Mouse (Mus musculus): Measurements from ENCODE around the gene Hemgn.

The Hemgn gene

GRCm38 (mm10) chr4:46359539-46360253 is 53.6 kb downstream of the Hemgn start:
- no peak for DNase-seq (ENCODE audit: extremely low read depth, insufficient read length, low spot score)

DNA sequence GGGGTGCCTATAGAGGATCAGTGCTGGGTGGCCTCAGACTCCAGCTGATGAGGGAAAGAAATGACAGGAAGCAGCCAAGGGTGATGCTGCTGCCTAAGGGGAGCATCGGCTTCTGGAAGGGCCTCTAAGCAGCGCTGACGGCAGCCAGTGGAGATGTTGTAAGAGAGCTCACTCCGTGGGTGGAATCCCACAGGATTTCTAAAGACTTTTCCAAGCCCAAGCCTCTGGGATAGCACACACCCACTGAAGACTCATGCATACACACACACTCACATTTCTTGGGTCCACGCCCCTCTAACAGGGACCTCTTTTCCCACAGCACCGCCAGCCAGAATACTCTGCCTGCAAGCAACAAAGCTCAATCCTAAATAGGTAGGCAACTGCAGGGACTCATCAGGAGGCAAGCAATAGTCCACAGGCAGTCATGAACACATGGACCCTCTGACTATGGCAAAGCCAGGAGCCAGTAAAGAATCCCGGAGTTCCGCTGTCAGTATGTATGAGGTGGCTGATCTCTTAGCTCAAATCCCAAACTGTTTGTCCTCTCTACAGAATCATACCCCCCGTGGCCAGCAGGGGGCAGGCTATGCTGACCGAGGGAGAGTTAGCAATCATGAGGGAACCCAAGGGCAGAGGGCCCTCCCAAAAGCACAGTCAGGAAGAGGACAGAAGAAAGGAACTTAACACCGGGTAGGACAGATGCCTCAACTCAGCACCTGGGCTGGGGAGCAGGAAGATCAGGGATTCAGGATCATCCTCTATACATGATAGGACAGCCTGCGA is 56.8 kb downstream of the Hemgn start:
- DNase-seq (ENCODE audit: extremely low read depth, insufficient read length, low spot score): no peak

DNA sequence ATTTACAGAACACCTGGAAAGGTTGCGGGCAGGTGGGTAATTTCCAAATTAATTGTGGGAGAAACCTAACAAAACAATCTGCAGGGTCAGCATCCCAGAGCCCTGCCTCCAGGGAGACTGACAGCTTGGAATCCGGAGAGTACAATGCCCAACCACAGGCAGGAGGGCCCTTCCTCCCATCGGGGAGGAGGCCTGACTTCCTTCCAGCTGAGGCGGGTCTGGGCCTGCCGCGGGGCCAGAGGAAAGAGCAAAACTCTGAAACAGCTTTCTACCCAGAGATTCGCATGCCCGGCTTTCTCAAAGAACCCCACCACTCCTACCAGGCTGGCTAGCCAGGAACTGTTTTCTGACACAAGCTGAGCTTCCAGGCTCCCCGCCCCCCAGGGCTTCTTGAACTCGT is 60.3 kb downstream of the Hemgn start:
- no peak for DNase-seq (ENCODE audit: extremely low read depth, insufficient read length, low spot score)

- DNase-seq (ENCODE audit: extremely low read depth, insufficient read length, low spot score): no peak
Measured at GRCm38 (mm10) chr4:46349530-46349929, 63.8 kb downstream of the Hemgn start.

DNA sequence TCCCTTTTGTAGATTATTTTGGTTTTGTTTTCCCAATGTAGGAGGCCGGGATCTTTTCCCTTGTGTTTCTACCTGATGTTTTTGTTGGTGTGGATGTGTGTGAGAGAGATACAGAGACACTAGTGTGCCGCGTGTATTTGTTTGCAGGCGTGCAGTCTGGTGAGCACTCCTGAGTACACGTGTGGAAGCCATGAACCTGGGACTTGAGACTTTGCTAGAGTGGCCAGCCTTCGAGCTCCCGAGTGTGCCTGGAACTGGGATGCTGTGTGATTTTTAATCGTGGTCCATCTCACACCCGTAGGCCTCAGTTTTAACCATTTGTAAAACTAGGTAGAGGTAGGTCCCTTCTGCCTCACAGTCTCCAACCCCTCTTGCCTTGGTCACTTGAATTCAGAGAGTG is 64.4 kb downstream of the Hemgn start:
- no peak for DNase-seq (ENCODE audit: extremely low read depth, insufficient read length, low spot score)

DNA sequence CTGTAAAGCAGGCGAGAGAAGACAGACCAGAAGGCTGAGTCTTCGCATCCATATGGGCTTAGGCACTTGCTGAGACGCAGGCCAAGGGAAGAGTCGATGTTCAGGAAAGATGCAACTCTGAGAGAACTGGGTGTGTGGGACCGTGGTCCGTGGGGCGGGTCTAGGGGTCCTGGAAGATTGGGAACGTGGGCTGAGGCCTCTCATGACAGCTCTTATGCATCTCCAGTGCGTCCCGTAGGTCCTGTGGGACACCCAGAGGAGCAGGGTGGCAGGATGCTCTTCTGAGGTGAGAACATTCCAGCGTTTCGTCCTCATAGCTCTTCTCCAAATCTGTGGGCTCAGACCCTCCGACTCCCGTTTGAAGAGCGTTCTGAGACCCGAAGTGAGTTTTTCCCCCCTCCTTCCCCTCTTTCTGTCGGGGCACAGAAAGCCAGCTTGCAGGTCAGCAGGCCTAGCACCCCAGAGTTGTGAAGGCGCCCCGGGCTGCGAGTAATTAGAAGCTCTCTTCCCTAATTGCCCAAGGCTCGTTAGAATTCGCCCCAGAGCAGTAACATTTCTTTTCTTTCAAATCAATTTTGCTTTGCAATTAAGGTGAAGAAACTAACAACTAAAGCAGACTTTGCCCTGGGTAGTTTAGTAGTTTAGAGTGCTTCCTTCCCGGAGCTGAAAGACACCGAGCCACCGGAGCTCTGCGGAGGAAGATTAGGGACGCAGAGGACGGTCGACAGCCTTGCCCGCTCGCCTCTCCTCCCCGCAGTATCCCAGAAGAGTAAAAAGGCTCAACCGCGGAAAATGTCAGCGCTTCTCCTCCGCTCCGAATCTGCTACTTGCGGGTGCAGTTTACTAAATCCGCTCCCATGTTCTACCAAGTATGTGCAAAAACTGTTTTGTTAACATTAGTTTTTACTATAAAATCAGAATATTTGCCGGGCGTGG is 65.5 kb downstream of the Hemgn start:
- no peak for DNase-seq (ENCODE audit: extremely low read depth, insufficient read length, low spot score)

DNA sequence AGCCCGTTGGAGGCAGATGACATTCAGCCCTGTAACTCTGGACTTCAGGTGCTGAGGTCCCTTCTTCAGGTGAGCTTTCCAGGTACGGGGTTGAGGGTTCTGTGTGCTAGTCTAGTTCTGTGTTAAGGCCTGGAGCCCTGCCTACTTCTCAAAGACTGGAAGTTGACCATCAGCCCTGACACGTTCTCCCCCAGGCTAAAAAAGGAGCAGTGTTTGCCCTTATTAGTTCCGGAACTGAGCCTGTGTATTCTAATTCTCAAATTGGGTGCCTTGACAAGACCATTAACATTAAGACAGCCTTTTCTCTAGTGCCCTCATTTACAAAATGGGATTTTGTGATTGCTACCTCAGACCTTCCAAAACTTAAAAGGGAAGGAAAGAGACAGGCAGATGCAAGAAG is 66.2 kb downstream of the Hemgn start:
- no peak for DNase-seq (ENCODE audit: extremely low read depth, insufficient read length, low spot score)

DNA sequence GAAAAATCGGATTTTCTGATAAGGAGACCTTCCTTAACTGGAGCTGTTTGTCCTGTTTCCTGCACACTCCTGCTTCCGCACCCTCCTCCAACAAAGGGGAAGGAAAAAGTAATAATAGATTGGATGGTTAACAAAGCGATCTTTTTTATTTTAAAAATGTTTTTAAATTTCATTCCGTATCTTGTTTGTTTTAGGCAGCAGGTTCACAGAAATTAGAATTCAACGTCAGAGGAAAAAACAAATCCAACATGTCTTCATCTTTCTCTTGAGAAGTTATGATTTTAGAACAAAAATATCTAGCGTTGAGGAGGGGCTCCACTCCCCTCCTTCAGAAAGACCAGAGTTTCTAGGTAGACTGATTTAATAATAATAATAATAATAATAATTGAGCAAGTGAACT is 67.1 kb downstream of the Hemgn start:
- no peak for DNase-seq (ENCODE audit: extremely low read depth, insufficient read length, low spot score)

DNA sequence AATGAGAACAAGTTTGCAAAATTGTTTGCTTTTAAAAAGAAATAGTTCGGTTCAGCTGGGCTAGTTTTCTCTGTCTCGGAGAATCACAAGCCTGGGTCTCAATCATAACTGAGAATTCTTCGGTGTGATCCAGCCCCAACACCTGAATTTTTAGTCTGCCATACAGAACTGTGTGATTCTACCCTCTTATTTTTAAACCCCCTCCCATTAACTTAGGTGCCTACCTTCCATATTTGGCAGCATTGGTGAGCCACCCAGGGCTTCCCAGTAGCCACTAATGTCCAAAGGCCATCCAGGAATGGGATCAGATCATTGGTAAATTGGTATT is 67.6 kb downstream of the Hemgn start:
- no peak for DNase-seq (ENCODE audit: extremely low read depth, insufficient read length, low spot score)

DNA sequence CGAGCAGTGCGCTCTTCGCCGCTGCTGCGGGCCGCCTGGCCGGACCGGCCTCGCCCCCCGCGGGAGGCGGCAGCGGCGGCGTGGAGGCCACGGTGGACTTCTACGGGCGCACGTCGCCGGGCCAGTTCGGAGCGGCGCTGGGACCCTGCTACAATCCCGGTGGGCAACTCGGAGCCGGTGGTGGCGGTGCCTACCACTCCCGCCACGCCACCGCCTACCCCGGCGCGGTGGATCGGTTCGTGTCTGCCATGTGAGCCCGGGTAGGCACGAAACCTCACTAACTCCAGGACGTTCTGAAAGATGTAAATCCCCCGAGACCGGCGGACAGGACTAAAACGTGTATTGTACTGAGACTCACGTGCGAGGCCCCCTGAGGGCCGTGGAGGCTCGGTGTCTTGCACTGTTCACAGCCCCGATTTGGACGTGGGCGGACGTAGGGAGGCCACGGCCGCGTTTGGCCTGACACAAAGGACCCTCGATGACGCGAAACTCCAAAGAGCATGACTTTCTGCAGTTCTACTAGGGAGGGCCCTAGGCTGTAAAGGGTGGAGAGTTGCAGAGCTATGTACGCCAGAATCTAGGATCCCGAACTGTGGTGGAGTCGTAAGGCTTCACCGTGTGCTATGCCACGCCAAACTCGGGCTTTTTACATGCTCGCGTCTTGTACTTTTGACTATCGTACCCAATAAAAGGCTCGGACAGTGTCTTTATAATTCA is 68.1 kb downstream of the Hemgn start:
- no peak for DNase-seq (ENCODE audit: extremely low read depth, insufficient read length, low spot score)

DNA sequence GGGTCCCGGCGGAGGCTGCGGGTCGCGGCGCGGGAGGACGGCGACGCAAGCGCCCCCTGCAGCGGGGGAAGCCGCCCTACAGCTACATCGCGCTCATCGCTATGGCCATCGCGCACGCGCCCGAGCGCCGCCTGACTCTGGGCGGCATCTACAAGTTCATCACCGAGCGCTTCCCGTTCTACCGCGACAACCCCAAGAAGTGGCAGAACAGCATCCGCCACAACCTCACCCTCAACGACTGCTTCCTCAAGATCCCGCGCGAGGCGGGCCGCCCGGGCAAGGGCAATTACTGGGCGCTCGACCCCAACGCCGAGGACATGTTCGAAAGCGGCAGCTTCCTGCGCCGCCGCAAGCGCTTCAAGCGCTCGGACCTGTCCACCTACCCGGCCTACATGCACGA is 69.0 kb downstream of the Hemgn start:
- no peak for DNase-seq (ENCODE audit: extremely low read depth, insufficient read length, low spot score)
